Mouse (Mus musculus) right cerebral cortex, postnatal 25 days (tissue): ENCODE results near the gene Gsdma2.
A peak's percentile ranks its signal among the peaks of the same experiment; 100 is the strongest.
"Not testable (repeated sequence)": the region's sequence is repeated elsewhere in the genome, so short reads cannot be mapped to it uniquely, and the experiment has no call there.

Experiments
- DNase-seq: peaks from one replicate; pipeline ENCODE4 v3.0.0; 2022

Gsdma2 gene

GRCm38 (mm10) chr11:98668984-98669383, 22.4 kb downstream of the Gsdma2 start:
- no peak for DNase-seq

- DNase-seq = no peak
These were observed 24.8 kb downstream of the Gsdma2 start for GRCm38 (mm10) chr11:98671284-98671815.

- DNase-seq = no peak
These were observed 25.3 kb downstream of the Gsdma2 start for GRCm38 (mm10) chr11:98671857-98672256.

GRCm38 (mm10) chr11:98672482-98672881, 25.9 kb downstream of the Gsdma2 start:
- DNase-seq = no peak

- peak; percentile 23 for DNase-seq
These were observed 26.6 kb downstream of the Gsdma2 start for GRCm38 (mm10) chr11:98673136-98673535.

- no peak for DNase-seq
These were observed 29.3 kb downstream of the Gsdma2 start for GRCm38 (mm10) chr11:98675829-98676363.

- no peak for DNase-seq
These were observed 33.5 kb downstream of the Gsdma2 start for GRCm38 (mm10) chr11:98680023-98680422.

GRCm38 (mm10) chr11:98680595-98680994, 34.0 kb downstream of the Gsdma2 start:
- DNase-seq = not testable (repeated sequence)

- no peak for DNase-seq
These were observed 34.6 kb downstream of the Gsdma2 start for GRCm38 (mm10) chr11:98681186-98681585.

- peak; percentile 98 for DNase-seq
These were observed 35.5 kb downstream of the Gsdma2 start, which contains the start of gene Psmd3 for GRCm38 (mm10) chr11:98681786-98682745. Psmd3 (plus strand) TSS chr11:98682554.

GRCm38 (mm10) chr11:98682811-98683210, 36.3 kb downstream of the Gsdma2 start:
- DNase-seq = no peak

- no peak for DNase-seq
These were observed 39.1 kb downstream of the Gsdma2 start for GRCm38 (mm10) chr11:98685642-98686041.

GRCm38 (mm10) chr11:98686976-98687375, 40.4 kb downstream of the Gsdma2 start:
- no peak for DNase-seq

- no peak for DNase-seq
These were observed 41.5 kb downstream of the Gsdma2 start for GRCm38 (mm10) chr11:98688009-98688408.

- no peak for DNase-seq
These were observed 46.6 kb downstream of the Gsdma2 start for GRCm38 (mm10) chr11:98693201-98693600.

- DNase-seq = no peak
These were observed 47.2 kb downstream of the Gsdma2 start for GRCm38 (mm10) chr11:98693746-98694145.

GRCm38 (mm10) chr11:98694301-98694700, 47.7 kb downstream of the Gsdma2 start:
- no peak for DNase-seq

- no peak for DNase-seq
These were observed 48.8 kb downstream of the Gsdma2 start for GRCm38 (mm10) chr11:98695408-98695807.

GRCm38 (mm10) chr11:98696454-98697216, 50.1 kb downstream of the Gsdma2 start:
- no peak for DNase-seq

- no peak for DNase-seq
These were observed 50.7 kb downstream of the Gsdma2 start for GRCm38 (mm10) chr11:98697225-98697624.

GRCm38 (mm10) chr11:98698849-98699640, 52.5 kb downstream of the Gsdma2 start:
- DNase-seq = no peak

GRCm38 (mm10) chr11:98699911-98700310, 53.4 kb downstream of the Gsdma2 start:
- peak; percentile 69 for DNase-seq
